Mouse (Mus musculus) heart, postnatal 0 days (tissue): ENCODE data around the gene Mefv. TPM values are rescaled to one million over a fixed set of nuclear protein-coding genes. Genes with fewer than 3 reads are reported as not detected.

Source experiments
- ATAC-seq: fragments of 200-750 bp; cut with Nextera tagmentation; 2 replicates; pipeline ENCODE4 v1.8.0; 2017; ENCODE audit warnings: low read depth, moderate number of reproducible peaks, moderate library complexity; ENCODE audit not compliant: insufficient read depth
- DNase-seq: peaks from one replicate; pipeline ENCODE4 v3.0.0-alpha.2; 2016; ENCODE audit warnings: low spot score
- H3K27ac ChIP-seq: fragments of 300-500 bp; sonication (generic); 2 replicates; pipeline ENCODE4 v1.5.1; 2014; ENCODE audit warnings: low read depth, mild to moderate bottlenecking
- H3K27me3 ChIP-seq: fragments of 300-500 bp; sonication (generic); 2 replicates; pipeline ENCODE4 v1.6.1; 2014; ENCODE audit warnings: low read length, mixed read lengths; ENCODE audit not compliant: control insufficient read depth, insufficient read depth
- H3K36me3 ChIP-seq: fragments of 300-500 bp; sonication (generic); replicated peaks from 2 replicates; pipeline ENCODE4 v1.6.1; 2014; ENCODE audit warnings: low read length, mixed read lengths; ENCODE audit not compliant: control insufficient read depth, insufficient read depth
- H3K4me1 ChIP-seq: fragments of 300-500 bp; sonication (generic); 2 replicates; pipeline ENCODE4 v1.6.1; 2014; ENCODE audit warnings: antibody characterized with exemption; ENCODE audit not compliant: control insufficient read depth, insufficient read depth
- H3K4me2 ChIP-seq: fragments of 300-500 bp; sonication (generic); 2 replicates; pipeline ENCODE4 v1.6.1; 2014; ENCODE audit warnings: low read depth, mild to moderate bottlenecking, low read length, moderate library complexity
- H3K4me3 ChIP-seq: fragments of 300-500 bp; sonication (generic); 2 replicates; pipeline ENCODE4 v1.5.1; 2014; ENCODE audit warnings: low read depth, low read length
- H3K9ac ChIP-seq: fragments of 300-500 bp; sonication (generic); replicated peaks from 2 replicates; pipeline ENCODE4 v1.6.1; 2014; ENCODE audit warnings: low read depth, low read length, mixed read lengths
- H3K9me3 ChIP-seq: fragments of 300-500 bp; sonication (generic); replicated peaks from 2 replicates; pipeline ENCODE4 v1.6.1; 2016; ENCODE audit warnings: low read length; ENCODE audit not compliant: control insufficient read depth
- CTCF ChIP-seq: IDR thresholded peaks from 2 replicates; pipeline ENCODE4 v1.5.1; 2016; ENCODE audit warnings: antibody characterized with exemption, control low read depth, low read depth
- EP300 ChIP-seq: IDR thresholded peaks from 2 replicates; pipeline ENCODE4 v1.6.1; 2016; ENCODE audit warnings: antibody characterized with exemption, low read depth
- WGBS: fragments of 180-500 bp; shearing (Covaris S2); extraction: QIAGEN DNeasy Blood & Tissue Kit; methylation state at CpG from one replicate; pipeline ENCODE4 v1.1.7; 2014; 5-methylcytosine and 5-hydroxymethylcytosine counted together
- polyA plus RNA-seq: library from polyadenylated mRNA; unstranded; fragments of >200 nt; fragmentation: Nextera tagmentation; extraction: Ambion mirVana; gene quantifications from 2 replicates; pipeline ENCODE4 v1.2.1, GENCODE M21; 2015
- total RNA-seq: library from RNA; depleted of rRNA; stranded (reverse); fragments of >200 nt; gene quantifications from 2 replicates; pipeline ENCODE4 v1.2.3, GENCODE M21; 2014; ENCODE audit warnings: low replicate concordance; rRNA removed

The Mefv gene
- not detected in 2 replicates for total RNA-seq
- 0.04 and 0.05 TPM in 2 replicates for polyA plus RNA-seq

DNA sequence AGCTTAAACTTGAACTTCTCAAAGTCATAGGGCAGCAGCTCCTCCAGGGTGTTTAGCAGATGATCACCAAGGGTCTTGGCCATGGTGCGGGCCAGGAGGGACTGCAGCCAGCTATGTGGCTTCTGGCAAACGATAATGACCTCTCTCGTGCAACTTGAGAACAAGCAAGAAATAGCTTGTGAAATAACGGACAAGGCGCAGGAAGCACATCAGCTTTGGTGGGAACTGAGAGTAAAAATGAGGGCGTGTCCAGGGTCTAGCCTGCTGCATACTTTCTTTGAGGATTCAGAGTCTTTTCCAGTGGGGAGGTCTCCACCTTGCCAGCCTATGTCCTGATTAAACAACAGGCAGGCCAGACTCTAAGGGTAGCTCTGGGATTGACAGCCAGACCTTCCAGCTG, at the start of gene Mefv:
TSS of gene Mefv (minus strand) at position 118 of the 400 bp plus-strand sequence.
- no peak for DNase-seq
- no peaks in the 10 kb centered on the region for H3K36me3 ChIP-seq
- H3K4me3 ChIP-seq, result no peak within 1 kb of the TSS
- no peaks in the 10 kb centered on the region for H3K9me3 ChIP-seq
- no peaks in the 10 kb centered on the region for H3K4me1 ChIP-seq
- TF ChIP-seq CTCF, result no peak
- no peak for TF ChIP-seq EP300
- 77% methylated on average over 6 of the region's 6 CpGs for WGBS
- ATAC-seq, result no peak
- no peak within 1 kb of the TSS for H3K9ac ChIP-seq
- H3K27me3 ChIP-seq, result no peaks in the 10 kb centered on the region
- H3K4me2 ChIP-seq, result no peak within 1 kb of the TSS
- no peak within 1 kb of the TSS for H3K27ac ChIP-seq

DNA sequence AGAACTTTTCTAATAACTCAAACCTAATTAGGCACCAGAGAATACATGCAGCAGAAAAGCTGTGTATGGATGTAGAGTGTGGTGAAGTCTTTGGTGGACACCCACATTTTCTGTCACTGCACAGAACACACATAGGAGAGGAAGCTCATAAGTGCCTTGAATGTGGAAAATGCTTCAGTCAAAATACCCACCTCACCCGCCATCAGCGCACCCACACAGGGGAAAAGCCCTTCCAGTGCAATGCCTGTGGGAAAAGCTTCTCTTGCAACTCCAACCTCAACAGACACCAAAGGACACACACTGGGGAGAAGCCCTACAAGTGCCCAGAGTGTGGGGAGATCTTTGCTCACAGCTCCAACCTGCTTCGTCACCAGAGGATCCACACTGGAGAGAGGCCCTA, 31.1 kb upstream of the Mefv start:
- DNase-seq, result no peak
- Histone ChIP-seq H3K9ac (no peak overlapping the region), H3K27me3 (no peaks in the 10 kb centered on the region), H3K36me3 (peaks cover 60% of the 10 kb centered on the region), H3K9me3 (peaks cover 19% of the 10 kb centered on the region), H3K4me3 (no peak overlapping the region), H3K4me2 (no peak overlapping the region), H3K4me1 (peaks cover 19% of the 10 kb centered on the region), H3K27ac (no peak overlapping the region)
- 99% methylated on average over 3 of the region's 3 CpGs for WGBS
- ATAC-seq, result no peak
- no peak for TF ChIP-seq EP300
- no peak for TF ChIP-seq CTCF

DNA sequence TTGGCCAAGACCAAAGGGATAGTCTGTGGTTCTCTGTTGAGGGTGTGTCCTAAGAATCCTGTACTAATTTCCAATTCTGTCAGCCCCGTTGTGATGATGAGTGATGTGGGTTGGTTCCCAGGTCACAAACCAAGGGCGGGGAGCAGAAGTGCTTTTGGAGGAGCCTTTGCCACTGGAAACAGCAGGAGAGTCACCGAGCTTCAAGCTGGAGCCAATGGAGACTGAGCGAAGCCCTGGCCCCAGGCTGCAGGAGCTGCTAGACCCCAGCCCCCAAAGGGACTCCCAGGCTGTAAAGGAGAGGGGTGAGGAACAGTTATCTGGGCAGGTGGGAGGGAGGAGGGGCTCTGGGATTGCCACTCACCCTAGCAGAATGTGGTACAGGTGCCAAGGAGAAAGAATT, 27.8 kb upstream of the Mefv start:
- no peak for DNase-seq
- no peak for ATAC-seq
- no peak for TF ChIP-seq CTCF
- no peak for TF ChIP-seq EP300
- H3K4me3 ChIP-seq, result no peak overlapping the region
- H3K27ac ChIP-seq, result no peak overlapping the region
- H3K4me1 ChIP-seq, result peaks cover 21% of the 10 kb centered on the region
- peaks cover 19% of the 10 kb centered on the region for H3K9me3 ChIP-seq
- H3K9ac ChIP-seq, result no peak overlapping the region
- peak overlapping the region; percentile 93 for H3K4me2 ChIP-seq
- peaks cover 45% of the 10 kb centered on the region for H3K36me3 ChIP-seq
- 79% methylated on average over 4 of the region's 4 CpGs for WGBS
- no peaks in the 10 kb centered on the region for H3K27me3 ChIP-seq

DNA sequence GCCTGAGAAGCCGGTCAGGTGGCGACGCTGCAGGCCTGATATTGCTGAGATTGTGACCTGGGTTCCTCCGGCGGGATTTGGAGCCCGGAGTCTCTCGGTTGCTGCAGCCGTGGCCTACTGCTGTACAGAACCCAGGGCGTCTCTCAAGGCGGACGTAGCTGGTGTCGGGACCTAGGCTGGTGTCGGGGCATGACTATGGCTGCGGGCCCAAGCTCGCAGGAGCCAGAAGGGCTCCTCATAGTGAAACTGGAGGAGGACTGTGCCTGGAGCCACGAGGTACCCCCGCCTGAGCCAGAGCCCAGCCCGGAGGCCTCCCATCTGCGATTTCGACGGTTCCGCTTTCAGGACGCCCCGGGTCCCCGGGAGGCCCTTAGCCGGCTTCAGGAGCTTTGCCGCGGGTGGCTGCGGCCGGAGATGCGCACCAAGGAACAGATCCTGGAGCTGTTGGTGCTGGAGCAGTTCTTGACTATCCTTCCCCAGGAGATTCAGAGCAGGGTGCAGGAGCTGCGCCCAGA, 26.3 kb upstream of the Mefv start:
- DNase-seq (peak; percentile 13), ATAC-seq (peak; percentile 32)

DNA sequence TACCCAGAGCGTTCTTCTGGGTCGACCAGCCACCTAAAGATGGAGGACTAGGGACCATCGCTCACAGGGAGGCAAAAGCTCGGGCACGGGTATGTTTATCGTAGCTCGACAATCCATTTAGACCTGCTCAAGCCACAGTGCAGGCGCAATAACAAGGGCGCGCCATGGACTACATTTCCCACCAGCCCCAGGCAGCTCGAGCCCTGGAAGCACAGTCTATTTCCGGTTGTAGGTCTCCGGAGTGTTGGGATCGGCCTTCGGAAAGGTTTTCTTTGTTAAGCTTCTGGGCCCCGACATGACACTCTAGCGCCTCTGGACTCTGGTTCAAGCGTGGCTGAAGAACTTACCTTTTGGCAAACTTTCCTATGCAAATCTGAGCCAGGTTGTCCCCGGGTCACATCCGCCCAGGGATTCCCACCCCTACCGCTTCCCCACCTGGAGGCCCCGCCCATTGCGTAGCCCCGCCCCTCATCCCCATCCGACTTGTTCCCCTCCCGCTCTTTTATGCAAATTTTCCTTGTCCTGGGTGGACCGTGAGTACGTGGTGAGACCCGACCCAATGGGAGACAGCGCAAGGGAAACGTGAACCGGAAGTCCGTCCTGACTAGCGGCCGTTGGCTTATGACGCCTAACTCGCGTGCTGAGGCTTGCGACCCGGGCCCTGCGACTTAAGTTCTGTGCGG, 25.7 kb upstream of the Mefv start, which contains the start of gene Zfp263:
TSS of gene Zfp263 (plus strand) at position 591 of the 683 bp plus-strand sequence.
- ATAC-seq, result peak; percentile 98
- H3K4me2 ChIP-seq, result peak within 1 kb of the TSS; percentile 93
- WGBS, result under 1% methylated on average over 42 of the region's 42 CpGs
- peak; percentile 99 for DNase-seq
- peak within 1 kb of the TSS; percentile 89 for H3K9ac ChIP-seq
- peak within 1 kb of the TSS; percentile 66 for H3K4me3 ChIP-seq
- H3K9me3 ChIP-seq, result peaks cover 2% of the 10 kb centered on the region
- H3K27me3 ChIP-seq, result no peaks in the 10 kb centered on the region
- TF ChIP-seq EP300 (no peak), CTCF (peak; percentile 6; the same call in 1 of the 2 replicates)
- H3K27ac ChIP-seq, result peak within 1 kb of the TSS; percentile 90
- peaks cover 25% of the 10 kb centered on the region for H3K36me3 ChIP-seq
- peaks cover 21% of the 10 kb centered on the region for H3K4me1 ChIP-seq

More for the DNA sequence above, 26.3 kb upstream of the Mefv start:
- Histone ChIP-seq H3K4me3 (peak overlapping the region; percentile 66), H3K27me3 (no peaks in the 10 kb centered on the region), H3K4me2 (peak overlapping the region; percentile 93), H3K27ac (peak overlapping the region; percentile 90), H3K36me3 (peaks cover 31% of the 10 kb centered on the region), H3K9me3 (peaks cover 8% of the 10 kb centered on the region), H3K9ac (peak overlapping the region; percentile 89), H3K4me1 (peaks cover 21% of the 10 kb centered on the region)
- TF ChIP-seq CTCF (no peak), EP300 (no peak)
- under 1% methylated on average over 32 of the region's 32 CpGs for WGBS

DNA sequence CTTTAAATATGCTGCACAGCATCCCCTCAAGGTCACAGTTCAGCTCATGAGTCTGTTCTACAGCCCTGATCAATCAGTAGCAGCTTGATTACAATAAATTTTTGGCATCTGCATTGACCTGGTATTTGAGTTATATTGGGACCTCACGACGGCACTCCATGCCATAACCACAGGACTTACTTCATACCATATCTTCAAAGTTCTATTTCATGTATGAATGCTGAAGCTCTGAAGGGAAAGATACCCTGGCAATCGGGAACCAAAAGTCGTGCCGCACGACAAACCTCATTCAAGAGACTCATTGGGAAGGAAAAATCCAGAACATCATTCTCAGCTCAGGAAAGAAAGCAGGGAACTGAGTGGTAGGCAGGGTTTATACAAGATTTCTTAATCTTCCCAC, 24.6 kb upstream of the Mefv start:
- H3K4me3 ChIP-seq, result no peak overlapping the region
- no peak for DNase-seq
- ATAC-seq, result no peak
- no peaks in the 10 kb centered on the region for H3K9me3 ChIP-seq
- no peak overlapping the region for H3K27ac ChIP-seq
- no peak overlapping the region for H3K4me2 ChIP-seq
- TF ChIP-seq CTCF (no peak), EP300 (no peak)
- 93% methylated on average over 6 of the region's 6 CpGs for WGBS
- H3K36me3 ChIP-seq, result peaks cover 16% of the 10 kb centered on the region
- no peaks in the 10 kb centered on the region for H3K27me3 ChIP-seq
- no peak overlapping the region for H3K9ac ChIP-seq
- H3K4me1 ChIP-seq, result peaks cover 21% of the 10 kb centered on the region
